20 mouse cellular contexts compared by ENCODE assay signal in the genomic region with DNA sequence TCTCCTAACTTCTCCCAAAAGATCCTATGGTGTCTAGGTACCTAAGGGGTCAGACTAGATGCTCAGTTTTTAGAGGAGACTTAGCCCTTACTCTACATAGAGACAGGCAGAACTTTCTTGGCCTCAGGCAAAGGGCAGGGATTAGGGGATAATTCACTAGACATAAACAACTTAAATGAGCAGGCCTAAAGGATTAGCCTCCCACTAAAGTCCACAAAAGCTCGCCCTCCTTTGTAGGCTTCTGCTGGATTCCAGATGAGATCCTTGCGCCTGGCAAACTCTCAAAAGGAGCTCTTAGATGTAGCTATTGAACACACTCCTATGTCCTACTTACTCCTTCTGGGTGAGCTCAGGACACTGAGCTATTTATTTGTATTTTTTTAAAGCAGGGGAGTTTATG.
DNase-seq lines count a peak whose midpoint lies in the region; ATAC-seq and TF ChIP-seq lines count a peak whose summit lies in the region.
"Had no signal": no experiment of that assay in that cellular context is flagged by ENCODE, and none has a peak within 500 bp of the region (broad histone marks: within the 10 kb centered on the region; RNA-seq: fewer than 3 reads in every experiment).

No protein-coding gene starts in this region.

- H3K4me1 ChIP-seq in forebrain, embryonic 11.5 days (replicated peaks; ENCODE audit: control insufficient read depth, insufficient read depth, low read length) = peaks cover 14% of the 10 kb centered on the region
- H3K4me1 ChIP-seq in forebrain, postnatal 0 days (ENCODE audit: insufficient read depth) = no peaks in the 10 kb centered on the region
- peaks cover 14% of the 10 kb centered on the region for H3K4me1 ChIP-seq in midbrain, embryonic 11.5 days (ENCODE audit: control insufficient read depth, insufficient read depth, low read length)
- H3K4me1 ChIP-seq in midbrain, postnatal 0 days (ENCODE audit: insufficient read depth, low read length) = no peaks in the 10 kb centered on the region

- H3K9ac ChIP-seq in forebrain, embryonic 11.5 days (ENCODE audit: low read length) = no peak overlapping the region
- no peak overlapping the region for H3K9ac ChIP-seq in forebrain, postnatal 0 days
- no peak overlapping the region for H3K9ac ChIP-seq in midbrain, embryonic 11.5 days (ENCODE audit: low read length)
- H3K9ac ChIP-seq in midbrain, postnatal 0 days (replicated peaks; ENCODE audit: low read length, poor library complexity, severe bottlenecking) = no peak overlapping the region
- H3K9ac ChIP-seq: embryonic facial prominence, embryonic 12.5 days; limb, embryonic 12.5 days; liver, postnatal 0 days had no signal

- TF ChIP-seq POLR2A in brain, embryonic 14.5 days (IDR thresholded peaks at IDR 0.05; ENCODE audit: borderline replicate concordance, extremely low read depth, insufficient read depth, insufficient read length, poor library complexity, severe bottlenecking) = no peak

- H3K4me3 ChIP-seq in forebrain, embryonic 11.5 days (ENCODE audit: low read depth, low read length) = no peak overlapping the region
- no peak overlapping the region for H3K4me3 ChIP-seq in forebrain, postnatal 0 days (ENCODE audit: low read depth, low read length)
- H3K4me3 ChIP-seq in midbrain, embryonic 11.5 days (ENCODE audit: low read depth, low read length) = no peak overlapping the region
- no peak overlapping the region for H3K4me3 ChIP-seq in midbrain, postnatal 0 days (ENCODE audit: low read depth, low read length)
- H3K4me3 ChIP-seq: embryonic facial prominence, embryonic 12.5 days; limb, embryonic 12.5 days had no signal

- DNase-seq in forebrain, embryonic 11.5 days (ENCODE audit: low spot score) = no peak
- no peak for DNase-seq in forebrain, postnatal 0 days
- peak; percentile 80 for DNase-seq in midbrain, embryonic 11.5 days (ENCODE audit: low spot score, missing footprints)
- no peak for DNase-seq in midbrain, postnatal 0 days (ENCODE audit: low spot score)
- DNase-seq in brain, embryonic 14.5 days (ENCODE audit: low read depth) = peak; percentile 58
- DNase-seq in hindlimb bud, embryonic 11.5 days (ENCODE audit: extremely low spot score, low read depth, low spot score) = peak; percentile 20
- no peak for DNase-seq in cerebellum, adult 8-10 months
- no peak for DNase-seq in right cerebral cortex, postnatal 36 days (ENCODE audit: low spot score in 2 of 2)
- DNase-seq: adrenal gland, postnatal 36 days; cerebellum, postnatal 10 days; gastrocnemius, postnatal 36 days; kidney, adult 11 months; kidney, postnatal 14 days; liver, postnatal 0 days; right cerebral cortex, postnatal 4 days had no signal

- no peak for TF ChIP-seq CTCF in forebrain, postnatal 0 days (IDR thresholded peaks at IDR 0.05; ENCODE audit: low read depth)
- TF ChIP-seq CTCF in midbrain, postnatal 0 days (IDR thresholded peaks at IDR 0.05) = no peak
- TF ChIP-seq CTCF in brain, embryonic 14.5 days (IDR thresholded peaks at IDR 0.05; ENCODE audit: borderline replicate concordance, extremely low read depth, insufficient read depth, insufficient read length) = no peak

- H3K4me2 ChIP-seq in forebrain, embryonic 11.5 days (ENCODE audit: low read depth, low read length, severe bottlenecking) = no peak overlapping the region
- no peak overlapping the region for H3K4me2 ChIP-seq in forebrain, postnatal 0 days (ENCODE audit: low read depth)
- H3K4me2 ChIP-seq in midbrain, embryonic 11.5 days = no peak overlapping the region
- no peak overlapping the region for H3K4me2 ChIP-seq in midbrain, postnatal 0 days (ENCODE audit: low read depth, low read length, poor library complexity, severe bottlenecking)
- H3K4me2 ChIP-seq: embryonic facial prominence, embryonic 12.5 days; heart, embryonic 11.5 days; limb, embryonic 12.5 days had no signal

- H3K27me3 ChIP-seq in forebrain, embryonic 11.5 days (ENCODE audit: control insufficient read depth, insufficient read depth, low read length) = no peaks in the 10 kb centered on the region; the same call in 1 of the 2 replicates
- H3K27me3 ChIP-seq in forebrain, postnatal 0 days (ENCODE audit: insufficient read depth, low read length) = no peaks in the 10 kb centered on the region
- H3K27me3 ChIP-seq in midbrain, embryonic 11.5 days (ENCODE audit: control insufficient read depth, insufficient read depth, low read length) = no peaks in the 10 kb centered on the region
- H3K27me3 ChIP-seq in midbrain, postnatal 0 days (ENCODE audit: insufficient read depth, low read length) = no peaks in the 10 kb centered on the region
- H3K27me3 ChIP-seq: CH12.LX; embryonic facial prominence, embryonic 12.5 days had no signal

- 8% methylated on average over 2 of the region's 2 CpGs for WGBS in forebrain, embryonic 11.5 days
- 22% methylated on average over 2 of the region's 2 CpGs for WGBS in forebrain, postnatal 0 days
- WGBS in midbrain, embryonic 11.5 days = 4% methylated on average over 2 of the region's 2 CpGs
- WGBS in midbrain, postnatal 0 days = 35% methylated on average over 2 of the region's 2 CpGs

- H3K27ac ChIP-seq in forebrain, embryonic 11.5 days (ENCODE audit: low read depth, low read length) = no peak overlapping the region
- H3K27ac ChIP-seq in forebrain, postnatal 0 days (ENCODE audit: low read depth, low read length) = no peak overlapping the region
- H3K27ac ChIP-seq in midbrain, embryonic 11.5 days (ENCODE audit: low read depth, low read length) = no peak overlapping the region
- no peak overlapping the region for H3K27ac ChIP-seq in midbrain, postnatal 0 days (ENCODE audit: low read depth, low read length)
- H3K27ac ChIP-seq: embryonic facial prominence, embryonic 12.5 days; limb, embryonic 12.5 days had no signal

- ATAC-seq in forebrain, embryonic 11.5 days (replicated peaks; ENCODE audit: low FRiP score) = peak; percentile 43
- no peak for ATAC-seq in forebrain, postnatal 0 days
- ATAC-seq in midbrain, embryonic 11.5 days (ENCODE audit: low FRiP score) = peak; percentile 44; the same call in 1 of the 2 replicates
- ATAC-seq in midbrain, postnatal 0 days (ENCODE audit: low FRiP score) = no peak
- ATAC-seq: hindbrain, embryonic 16.5 days; liver, postnatal 0 days had no signal

- no peaks in the 10 kb centered on the region for H3K36me3 ChIP-seq in forebrain, embryonic 11.5 days (ENCODE audit: control insufficient read depth, insufficient read depth, low read length)
- no peaks in the 10 kb centered on the region for H3K36me3 ChIP-seq in forebrain, postnatal 0 days (ENCODE audit: insufficient read depth)
- no peaks in the 10 kb centered on the region for H3K36me3 ChIP-seq in midbrain, embryonic 11.5 days (ENCODE audit: control insufficient read depth, insufficient read depth, low read length)
- no peaks in the 10 kb centered on the region for H3K36me3 ChIP-seq in midbrain, postnatal 0 days (ENCODE audit: insufficient read depth, low read length)
- H3K36me3 ChIP-seq: embryonic facial prominence, embryonic 12.5 days; limb, embryonic 12.5 days had no signal

- no peaks in the 10 kb centered on the region for H3K9me3 ChIP-seq in forebrain, embryonic 11.5 days (ENCODE audit: control insufficient read depth, low read length)
- no peaks in the 10 kb centered on the region for H3K9me3 ChIP-seq in forebrain, postnatal 0 days (ENCODE audit: low read length)
- no peaks in the 10 kb centered on the region for H3K9me3 ChIP-seq in midbrain, embryonic 11.5 days (ENCODE audit: control insufficient read depth, low read length)
- no peaks in the 10 kb centered on the region for H3K9me3 ChIP-seq in midbrain, postnatal 0 days (ENCODE audit: low read length)
- H3K9me3 ChIP-seq: embryonic facial prominence, embryonic 12.5 days; limb, embryonic 12.5 days had no signal

Comparison
In these comparisons a context has a peak if more than half of its experiments do, and no peak if none do; other contexts are left out.
1. ATAC-seq: peak in forebrain, embryonic 11.5 days (single experiment) and midbrain, embryonic 11.5 days (single experiment); none in forebrain, postnatal 0 days (single experiment) and midbrain, postnatal 0 days (single experiment).
2. DNase-seq: peak in midbrain, embryonic 11.5 days (single experiment), brain, embryonic 14.5 days (single experiment) and hindlimb bud, embryonic 11.5 days (single experiment); none in forebrain, embryonic 11.5 days (single experiment), forebrain, postnatal 0 days (single experiment), midbrain, postnatal 0 days (single experiment), cerebellum, adult 8-10 months (single experiment) and right cerebral cortex, postnatal 36 days (0 of 2).